Mouse (Mus musculus) MEL (cell line): ENCODE measurements around the gene Klf16. TPM values are rescaled to one million over a fixed set of nuclear protein-coding genes. Genes with fewer than 3 reads are reported as not detected.

Experiments used
- DNase-seq: peaks from one replicate; pipeline ENCODE4 v3.0.0; 2011; ENCODE audit warnings: low read depth, low spot score
- H3K27ac ChIP-seq: 2 replicates; pipeline ENCODE4 v1.5.1; 2012; ENCODE audit warnings: low read depth, mild to moderate bottlenecking, control low read depth, low read length, moderate library complexity; ENCODE audit not compliant: control insufficient read depth
- H3K27me3 ChIP-seq, 2 experiments: fragments of 150-350 bp in 1 of 2; sonication (generic) in 1 of 2; 2 replicates each; pipeline ENCODE4 v1.6.1; 2012; ENCODE audit warnings: low read length in 2 of 2, mild to moderate bottlenecking in 2 of 2, improper control_type of control experiment in 1 of 2, moderate library complexity in 1 of 2; ENCODE audit not compliant: insufficient read depth in 2 of 2, control insufficient read depth in 1 of 2
- H3K36me3 ChIP-seq, 2 experiments: 2 replicates each; pipeline ENCODE4 v1.6.1; 2012 to 2014; ENCODE audit warnings: low read length in 2 of 2, improper control_type of control experiment in 1 of 2, inconsistent platforms in 1 of 2, mild to moderate bottlenecking in 1 of 2; ENCODE audit not compliant: insufficient read depth in 2 of 2, control insufficient read depth in 1 of 2
- H3K4me1 ChIP-seq, 2 experiments: fragments of 150-350 bp in 1 of 2; sonication (generic) in 1 of 2; 2 replicates each; pipeline ENCODE4 v1.6.1; 2012; ENCODE audit warnings: low read length in 2 of 2, improper control_type of control experiment in 1 of 2, mild to moderate bottlenecking in 1 of 2; ENCODE audit not compliant: insufficient read depth in 2 of 2, control insufficient read depth in 1 of 2
- H3K4me3 ChIP-seq, 2 experiments: fragments of 150-350 bp in 1 of 2; sonication (generic) in 1 of 2; 2 replicates each; pipeline ENCODE4 v1.5.1; 2012; ENCODE audit warnings: low read depth in 2 of 2, low read length in 2 of 2, mild to moderate bottlenecking in 2 of 2, moderate library complexity in 2 of 2, control low read depth in 1 of 2, improper control_type of control experiment in 1 of 2; ENCODE audit not compliant: control insufficient read depth in 1 of 2, insufficient read depth in 1 of 2
- H3K79me2 ChIP-seq: 2 replicates; pipeline ENCODE4 v1.6.1; 2012; ENCODE audit warnings: mild to moderate bottlenecking, low read length, moderate library complexity; ENCODE audit not compliant: control insufficient read depth, poor library complexity, insufficient read depth
- H3K9ac ChIP-seq: 2 replicates; pipeline ENCODE4 v1.6.1; 2012; ENCODE audit warnings: low read depth, mild to moderate bottlenecking, control low read depth, low read length, moderate library complexity; ENCODE audit not compliant: control insufficient read depth, poor library complexity, severe bottlenecking
- H3K9me3 ChIP-seq: fragments of 150-350 bp; sonication (generic); replicated peaks from 2 replicates; pipeline ENCODE4 v1.6.1; 2012; ENCODE audit warnings: mild to moderate bottlenecking, low read length, improper control_type of control experiment, moderate library complexity; ENCODE audit not compliant: insufficient read depth
- CHD1 ChIP-seq: IDR thresholded peaks from 2 replicates; pipeline ENCODE4 v1.6.1; 2012; ENCODE audit warnings: low read depth, mild to moderate bottlenecking, inconsistent platforms, low read length, improper control_type of control experiment
- CHD2 ChIP-seq: IDR thresholded peaks from 2 replicates; pipeline ENCODE4 v1.6.1; 2011; ENCODE audit warnings: low read length, improper control_type of control experiment
- CTCF ChIP-seq, 3 experiments: IDR thresholded peaks in 2 of 3; conservative IDR thresholded peaks in 1 of 3; 2 replicates each; pipeline ENCODE4 v1.5.1; 2011 to 2012; ENCODE audit warnings: low read length in 3 of 3, low read depth in 2 of 3, mild to moderate bottlenecking in 2 of 3, improper control_type of control experiment in 1 of 3, inconsistent platforms in 1 of 3, mixed read lengths in 1 of 3, moderate library complexity in 1 of 3; ENCODE audit not compliant: control insufficient read depth in 1 of 3, insufficient read depth in 1 of 3, poor library complexity in 1 of 3, severe bottlenecking in 1 of 3
- E2F4 ChIP-seq: IDR thresholded peaks from 2 replicates; pipeline ENCODE4 v1.6.1; 2011; ENCODE audit warnings: low read depth, low read length, improper control_type of control experiment, borderline replicate concordance
- ETS1 ChIP-seq: IDR thresholded peaks from 2 replicates; pipeline ENCODE4 v1.6.1; 2012; ENCODE audit warnings: low read depth, mild to moderate bottlenecking, inconsistent platforms, low read length, improper control_type of control experiment, moderate library complexity
- GABPA ChIP-seq: IDR thresholded peaks from 2 replicates; pipeline ENCODE4 v1.6.1; 2012; ENCODE audit warnings: low read depth, mild to moderate bottlenecking, inconsistent platforms, low read length, improper control_type of control experiment, moderate library complexity
- GATA1 ChIP-seq: IDR thresholded peaks from 2 replicates; pipeline ENCODE4 v1.6.1; 2011; ENCODE audit warnings: low read depth, low read length, improper control_type of control experiment
- MAX ChIP-seq: IDR thresholded peaks from 2 replicates; pipeline ENCODE4 v1.6.1; 2011; ENCODE audit warnings: low read length, improper control_type of control experiment
- MAZ ChIP-seq: IDR thresholded peaks from 2 replicates; pipeline ENCODE4 v1.6.1; 2012; ENCODE audit warnings: low read depth, mild to moderate bottlenecking, inconsistent platforms, low read length, improper control_type of control experiment
- MXI1 ChIP-seq: IDR thresholded peaks from 2 replicates; pipeline ENCODE4 v1.6.1; 2011; ENCODE audit warnings: mild to moderate bottlenecking, low read depth, low read length, improper control_type of control experiment
- MYB ChIP-seq: IDR thresholded peaks from 2 replicates; pipeline ENCODE4 v1.6.1; 2011; ENCODE audit warnings: mild to moderate bottlenecking, low read depth, low read length, improper control_type of control experiment
- MYC ChIP-seq: IDR thresholded peaks from 2 replicates; pipeline ENCODE4 v1.6.1; 2011; ENCODE audit warnings: low read depth, mild to moderate bottlenecking, low read length, improper control_type of control experiment, moderate library complexity
- NELFE ChIP-seq: IDR thresholded peaks from 2 replicates; pipeline ENCODE4 v1.6.1; 2011; ENCODE audit warnings: low read depth, low read length, improper control_type of control experiment
- NRF1 ChIP-seq: IDR thresholded peaks from 2 replicates; pipeline ENCODE4 v1.6.1; 2014; ENCODE audit warnings: low read depth, mild to moderate bottlenecking, inconsistent platforms, low read length, improper control_type of control experiment, moderate library complexity; ENCODE audit not compliant: poor library complexity, insufficient read depth, severe bottlenecking
- POLR2A ChIP-seq, 2 experiments: IDR thresholded peaks; 2 replicates each; pipeline ENCODE4 v1.6.1; 2011 to 2012; ENCODE audit warnings: low read length in 2 of 2, mild to moderate bottlenecking in 2 of 2, control low read depth in 1 of 2, improper control_type of control experiment in 1 of 2, low read depth in 1 of 2, moderate library complexity in 1 of 2; ENCODE audit not compliant: control insufficient read depth in 1 of 2, insufficient read depth in 1 of 2, poor library complexity in 1 of 2
- RAD21 ChIP-seq: IDR thresholded peaks from 2 replicates; pipeline ENCODE4 v1.6.1; 2011; ENCODE audit warnings: mild to moderate bottlenecking, low read depth, low read length, improper control_type of control experiment
- RCOR1 ChIP-seq: IDR thresholded peaks from 2 replicates; pipeline ENCODE4 v1.6.1; 2012; ENCODE audit warnings: low read depth, mild to moderate bottlenecking, inconsistent platforms, low read length, improper control_type of control experiment
- SIN3A ChIP-seq: IDR thresholded peaks from 2 replicates; pipeline ENCODE4 v1.6.1; 2012; ENCODE audit warnings: low read length, improper control_type of control experiment, inconsistent platforms
- SMC3 ChIP-seq: IDR thresholded peaks from 2 replicates; pipeline ENCODE4 v1.6.1; 2011; ENCODE audit warnings: low read depth, low read length, improper control_type of control experiment
- TAL1 ChIP-seq: IDR thresholded peaks from 2 replicates; pipeline ENCODE4 v1.6.1; 2012; ENCODE audit warnings: mild to moderate bottlenecking, inconsistent platforms, low read length, moderate library complexity, mixed read lengths
- TBP ChIP-seq: IDR thresholded peaks from 2 replicates; pipeline ENCODE4 v1.8.0; 2011; ENCODE audit warnings: low read depth, low read length, improper control_type of control experiment
- TCF12 ChIP-seq: IDR thresholded peaks from 2 replicates; pipeline ENCODE4 v1.6.1; 2014; ENCODE audit warnings: low read depth, mild to moderate bottlenecking, inconsistent platforms, low read length, improper control_type of control experiment, moderate library complexity
- USF1 ChIP-seq: IDR thresholded peaks from 2 replicates; pipeline ENCODE4 v1.6.1; 2014; ENCODE audit warnings: low read depth, mild to moderate bottlenecking, inconsistent platforms, low read length, improper control_type of control experiment, moderate library complexity
- USF2 ChIP-seq, 2 experiments: IDR thresholded peaks; 2 replicates each; pipeline ENCODE4 v1.6.1; 2011 to 2012; ENCODE audit warnings: improper control_type of control experiment in 2 of 2, low read length in 2 of 2, borderline replicate concordance in 1 of 2, inconsistent platforms in 1 of 2, low read depth in 1 of 2, mild to moderate bottlenecking in 1 of 2; ENCODE audit not compliant: insufficient read depth in 1 of 2
- ZC3H11A ChIP-seq: IDR thresholded peaks from 2 replicates; pipeline ENCODE4 v1.6.1; 2012; ENCODE audit warnings: low read depth, mild to moderate bottlenecking, inconsistent platforms, low read length, improper control_type of control experiment
- ZMIZ1 ChIP-seq: IDR thresholded peaks from 2 replicates; pipeline ENCODE4 v1.6.1; 2012; ENCODE audit warnings: low read depth, mild to moderate bottlenecking, inconsistent platforms, low read length, improper control_type of control experiment, moderate library complexity
- ZNF384 ChIP-seq: IDR thresholded peaks from 2 replicates; pipeline ENCODE4 v1.6.1; 2012; ENCODE audit warnings: low read depth, mild to moderate bottlenecking, inconsistent platforms, low read length, improper control_type of control experiment
- polyA plus RNA-seq, 2 experiments: library from polyadenylated mRNA; stranded (reverse) in 1 of 2; unstranded in 1 of 2; fragments of >175 nt in 1 of 2; fragments of >200 nt in 1 of 2; gene quantifications; 2 replicates each; pipeline versions ENCODE4 v1.2.1 to v1.2.4; 2012; ENCODE audit warnings: low replicate concordance in 2 of 2, low read depth in 1 of 2; ENCODE audit not compliant: insufficient read length in 2 of 2, insufficient read depth in 1 of 2, missing spikeins in 1 of 2
- total RNA-seq: library from RNA; depleted of rRNA; stranded (reverse); fragments of 300-350 nt; gene quantifications from 2 replicates; pipeline ENCODE4 v1.2.3, GENCODE M21; 2012

Gene Klf16
- total and polyA plus RNA-seq, 3 experiments: 37.1 to 51.1 TPM; not detected in 1

- Histone ChIP-seq H3K4me3 (peak within 1 kb of the TSS; percentile 87 to 92), H3K27me3 (no peaks in the 10 kb centered on the region), H3K27ac (peak within 1 kb of the TSS; percentile 91), H3K36me3 (peaks cover 0 to 2% of the 10 kb centered on the region in 2 experiments; a peak in 1 of 4 replicates), H3K9me3 (no peaks in the 10 kb centered on the region), H3K9ac (peak within 1 kb of the TSS; percentile 92), H3K79me2 (peaks cover 46% of the 10 kb centered on the region), H3K4me1 (peaks cover 0 to 18% of the 10 kb centered on the region in 2 experiments; a peak in 2 of 4 replicates)
- DNase-seq: peak; percentile 61
- TF ChIP-seq MAZ (peak; percentile 2; the same call in 1 of the 2 replicates), USF1 (peak; percentile 77), TAL1 (no peak), NELFE (peak; percentile 64), ZMIZ1 (no peak), MXI1 (0 out of 2 replicates have a peak, but pooled peaks have one; percentile 32), POLR2A (IDR thresholded peaks at IDR 0.05; ENCODE audit: control insufficient read depth in 1 of 2, insufficient read depth in 1 of 2, low read depth in 1 of 2, low read length in 2 of 2, poor library complexity in 1 of 2) (peak in 1 of 2 experiments; percentile 93; a peak in 3 of 4 replicates), NRF1 (peak; percentile 87), CHD1 (peak; percentile 67; the same call in 1 of the 2 replicates), TBP (no peak)
Measured at GRCm38 (mm10) chr10:80622661-80623456, 45.7 kb upstream of the Klf16 start, which contains the start of gene Csnk1g2. Gene Csnk1g2 (plus strand): TSS chr10:80622838.

GRCm38 (mm10) chr10:80621940-80622660 lies 45.0 kb upstream of the Klf16 start:
- peaks cover 0 to 18% of the 10 kb centered on the region in 2 experiments; a peak in 2 of 4 replicates for H3K4me1 ChIP-seq
- no peaks in the 10 kb centered on the region for H3K9me3 ChIP-seq
- no peaks in the 10 kb centered on the region for H3K27me3 ChIP-seq
- peak overlapping the region; percentile 84 for H3K27ac ChIP-seq
- DNase-seq: peak; percentile 100
- peak overlapping the region; percentile 68 for H3K9ac ChIP-seq
- 0 out of 4 replicates have a peak, but pooled peaks cover 0 to 2% of the 10 kb centered on the region in 2 experiments for H3K36me3 ChIP-seq
- H3K79me2 ChIP-seq: peaks cover 40% of the 10 kb centered on the region
- H3K4me3 ChIP-seq: peak overlapping the region; percentile 70 to 83
- TF ChIP-seq MAX (peak; percentile 52), MYB (peak; percentile 44; the same call in 1 of the 2 replicates), RAD21 (no peak), ETS1 (peak; percentile 92), GATA1 (0 out of 2 replicates have a peak, but pooled peaks have one; percentile 3), GABPA (peak; percentile 81; the same call in 1 of the 2 replicates), MYC (no peak; the same call in 1 of the 2 replicates), RCOR1 (no peak), ZMIZ1 (no peak), NRF1 (no peak), SMC3 (no peak), SIN3A (peak; percentile 96), CHD1 (no peak), E2F4 (peak; percentile 58; the same call in 1 of the 2 replicates), CHD2 (no peak), TCF12 (peak; percentile 42; the same call in 1 of the 2 replicates), USF2 (IDR thresholded peaks at IDR 0.05; ENCODE audit: borderline replicate concordance in 1 of 2, insufficient read depth in 1 of 2, low read depth in 1 of 2, low read length in 2 of 2) (no peak), ZC3H11A (no peak), USF1 (peak; percentile 46), MAZ (peak; percentile 59; the same call in 1 of the 2 replicates), CTCF (IDR thresholded peaks at IDR 0.05 in 2 of 3, conservative IDR thresholded peaks at IDR 0.05 in 1 of 3; ENCODE audit: control insufficient read depth in 1 of 3, insufficient read depth in 1 of 3, low read depth in 2 of 3, low read length in 3 of 3, poor library complexity in 1 of 3, severe bottlenecking in 1 of 3) (no peak), ZNF384 (no peak)
